Mouse (Mus musculus): ENCODE data around the gene Dctn5. TPM values are rescaled to one million over a fixed set of nuclear protein-coding genes. Genes with fewer than 3 reads are reported as not detected.
A peak's percentile ranks its signal among the peaks of the same experiment; 100 is the strongest.

The Dctn5 gene
- total and polyA plus RNA-seq, 3 experiments: 25.3 to 40.5 (median 26.1) TPM

DNA sequence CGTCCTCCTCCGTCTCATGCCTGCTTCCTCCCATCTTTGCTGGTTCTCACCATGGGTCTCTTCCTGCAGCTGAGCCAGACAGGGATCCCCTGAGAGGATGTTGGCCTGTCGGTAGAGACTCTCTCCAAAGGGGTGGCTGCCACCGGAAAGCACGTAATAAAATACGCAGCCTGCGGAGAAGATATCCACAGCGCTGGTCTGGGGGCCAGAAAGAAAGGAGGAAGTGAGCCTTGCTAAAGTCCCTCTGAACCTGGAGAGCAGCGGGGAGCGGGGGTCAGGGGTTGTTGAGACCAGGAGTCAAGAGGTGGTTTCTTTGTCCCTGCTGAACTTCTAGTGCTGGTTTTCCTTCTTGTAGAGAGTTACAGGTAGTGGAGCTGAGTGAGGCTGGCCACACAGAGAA is 38.8 kb downstream of the Dctn5 start:
- Histone ChIP-seq H3K27me3 (ENCODE audit: control insufficient read depth, insufficient read depth, low read length) (no peaks in the 10 kb centered on the region), H3K79me2 (replicated peaks; ENCODE audit: control insufficient read depth, insufficient read depth, low read length) (no peaks in the 10 kb centered on the region), H3K4me1 (ENCODE audit: control insufficient read depth, insufficient read depth, low read length) (no peaks in the 10 kb centered on the region), H3K4me3 (no peak overlapping the region), H3K27ac (no peak overlapping the region), H3K9ac (ENCODE audit: low read depth, low read length) (no peak overlapping the region), H3K36me3 (ENCODE audit: control insufficient read depth, insufficient read depth, low read length) (no peaks in the 10 kb centered on the region)
- DNase-seq: no peak
- TF ChIP-seq CTCF (IDR thresholded peaks at IDR 0.05) (no peak), POLR2A (IDR thresholded peaks at IDR 0.05; ENCODE audit: insufficient read depth, low read depth, low read length) (no peak), EP300 (IDR thresholded peaks at IDR 0.05; ENCODE audit: insufficient read depth, low read depth, low read length) (no peak)
- intact Hi-C loops (cut with DNase I): no loop called here
- WGBS: 57% methylated on average over 10 of the region's 10 CpGs

DNA sequence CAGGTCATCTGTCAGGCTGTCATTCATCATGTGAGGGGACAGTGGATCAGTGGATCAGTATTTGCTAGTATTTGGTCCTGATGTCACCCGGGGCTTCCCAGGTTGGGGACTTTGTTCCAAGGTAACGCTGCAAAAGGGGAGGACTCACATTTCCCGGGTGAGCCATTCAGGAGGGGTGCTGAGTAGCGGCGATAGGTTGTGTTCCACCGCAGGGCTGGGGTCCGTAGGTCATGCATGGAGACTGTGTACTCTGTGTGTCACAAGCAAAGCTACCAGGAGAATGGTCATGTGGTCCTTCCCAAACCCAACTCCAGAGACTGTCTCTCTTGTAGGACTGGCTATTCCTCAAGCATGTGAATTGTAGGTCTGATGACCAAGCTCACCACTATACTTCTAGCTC is 47.9 kb downstream of the Dctn5 start:
- no peaks in the 10 kb centered on the region for H3K36me3 ChIP-seq (ENCODE audit: control insufficient read depth, insufficient read depth, low read length)
- intact Hi-C loops (cut with DNase I): no loop called here
- H3K4me1 ChIP-seq (ENCODE audit: control insufficient read depth, insufficient read depth, low read length): no peaks in the 10 kb centered on the region
- no peak overlapping the region for H3K9ac ChIP-seq (ENCODE audit: low read depth, low read length)
- no peaks in the 10 kb centered on the region for H3K79me2 ChIP-seq (replicated peaks; ENCODE audit: control insufficient read depth, insufficient read depth, low read length)
- TF ChIP-seq POLR2A (IDR thresholded peaks at IDR 0.05; ENCODE audit: insufficient read depth, low read depth, low read length) (no peak), CTCF (IDR thresholded peaks at IDR 0.05) (no peak)
- H3K4me3 ChIP-seq: no peak overlapping the region
- 0 out of 2 replicates have a peak, but pooled peaks cover under 1% of the 10 kb centered on the region for H3K27me3 ChIP-seq (ENCODE audit: control insufficient read depth, insufficient read depth, low read length)
- DNase-seq: no peak
- WGBS: 88% methylated on average over 7 of the region's 7 CpGs
- H3K27ac ChIP-seq: no peak overlapping the region

GRCm38 (mm10) chr7:122184569-122184968 is 51.7 kb downstream of the Dctn5 start:
- H3K4me1 ChIP-seq (ENCODE audit: control insufficient read depth, insufficient read depth, low read length): no peaks in the 10 kb centered on the region
- H3K27ac ChIP-seq: no peak overlapping the region
- 57% methylated on average over 5 of the region's 5 CpGs for WGBS
- H3K36me3 ChIP-seq (ENCODE audit: control insufficient read depth, insufficient read depth, low read length): no peaks in the 10 kb centered on the region
- DNase-seq: no peak
- H3K4me3 ChIP-seq: no peak overlapping the region
- intact Hi-C loops (cut with DNase I): no loop called here
- H3K79me2 ChIP-seq (replicated peaks; ENCODE audit: control insufficient read depth, insufficient read depth, low read length): no peaks in the 10 kb centered on the region
- TF ChIP-seq EP300 (IDR thresholded peaks at IDR 0.05; ENCODE audit: insufficient read depth, low read depth, low read length) (no peak), POLR2A (IDR thresholded peaks at IDR 0.05; ENCODE audit: insufficient read depth, low read depth, low read length) (no peak), CTCF (IDR thresholded peaks at IDR 0.05) (no peak)
- H3K9ac ChIP-seq (ENCODE audit: low read depth, low read length): no peak overlapping the region
- H3K27me3 ChIP-seq (ENCODE audit: control insufficient read depth, insufficient read depth, low read length): peaks cover 2% of the 10 kb centered on the region; the same call in 1 of the 2 replicates

DNA sequence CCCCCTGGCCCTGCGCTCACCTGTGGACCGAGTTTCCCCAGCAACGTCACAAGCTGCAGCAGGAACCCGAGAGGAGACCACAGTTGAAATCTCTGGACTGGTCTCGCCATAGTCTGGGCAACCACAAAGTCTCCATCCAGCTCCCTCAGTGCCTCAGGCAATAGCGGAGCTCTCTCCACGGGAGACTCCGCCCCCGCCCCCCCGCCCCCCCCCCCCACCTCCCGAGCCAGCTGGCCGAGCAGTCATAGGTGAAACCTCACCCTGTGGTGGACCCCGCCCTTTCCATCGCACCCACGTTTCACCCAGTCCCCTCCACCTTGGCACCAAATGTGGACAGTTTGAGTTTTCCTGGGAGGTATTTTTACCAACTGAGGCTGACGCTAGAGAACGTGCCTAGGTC is 53.2 kb downstream of the Dctn5 start, which contains the start of gene Ern2:
Ern2 (minus strand) TSS at position 165 of the 400 bp plus-strand sequence.
- H3K4me1 ChIP-seq (ENCODE audit: control insufficient read depth, insufficient read depth, low read length): no peaks in the 10 kb centered on the region
- no peak for DNase-seq
- WGBS: 17% methylated on average over 15 of the region's 17 CpGs
- TF ChIP-seq EP300 (IDR thresholded peaks at IDR 0.05; ENCODE audit: insufficient read depth, low read depth, low read length): no peak
- TF ChIP-seq CTCF (IDR thresholded peaks at IDR 0.05): no peak
- no peak within 1 kb of the TSS for H3K27ac ChIP-seq
- intact Hi-C loops (cut with DNase I): no loop called here
- H3K4me3 ChIP-seq: no peak within 1 kb of the TSS
- H3K79me2 ChIP-seq (replicated peaks; ENCODE audit: control insufficient read depth, insufficient read depth, low read length): no peaks in the 10 kb centered on the region
- H3K9ac ChIP-seq (ENCODE audit: low read depth, low read length): no peak within 1 kb of the TSS
- H3K27me3 ChIP-seq (ENCODE audit: control insufficient read depth, insufficient read depth, low read length): peaks cover 2% of the 10 kb centered on the region; the same call in 1 of the 2 replicates
- no peaks in the 10 kb centered on the region for H3K36me3 ChIP-seq (ENCODE audit: control insufficient read depth, insufficient read depth, low read length)

DNA sequence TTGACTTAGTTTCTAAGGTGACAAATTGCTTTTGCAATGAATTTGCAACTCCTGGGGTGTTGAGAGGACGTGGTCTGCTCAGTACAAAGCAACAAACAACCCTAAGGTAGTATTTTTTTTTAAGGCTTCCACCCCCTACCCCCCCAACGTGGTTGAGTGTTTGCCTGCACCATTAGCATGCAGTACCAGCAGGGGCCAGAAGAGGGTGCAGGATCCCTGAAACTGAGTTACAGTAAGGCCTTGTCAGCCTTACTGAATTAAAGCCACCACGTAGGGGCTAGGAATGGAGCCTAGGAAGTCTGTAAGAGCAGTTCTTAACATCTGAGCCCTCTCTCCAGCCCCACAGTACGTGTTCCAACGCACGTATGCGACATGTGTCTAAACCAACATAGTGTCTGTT is 56.6 kb downstream of the Dctn5 start:
- Histone ChIP-seq H3K9ac (ENCODE audit: low read depth, low read length) (no peak overlapping the region), H3K27me3 (ENCODE audit: control insufficient read depth, insufficient read depth, low read length) (peaks cover 2% of the 10 kb centered on the region; the same call in 1 of the 2 replicates), H3K4me3 (no peak overlapping the region), H3K27ac (no peak overlapping the region), H3K36me3 (ENCODE audit: control insufficient read depth, insufficient read depth, low read length) (no peaks in the 10 kb centered on the region), H3K79me2 (replicated peaks; ENCODE audit: control insufficient read depth, insufficient read depth, low read length) (no peaks in the 10 kb centered on the region), H3K4me1 (ENCODE audit: control insufficient read depth, insufficient read depth, low read length) (no peaks in the 10 kb centered on the region)
- peak in 1 of 2 experiments; percentile 40 for DNase-seq
- WGBS: 39% methylated on average over 7 of the region's 7 CpGs
- intact Hi-C loops (cut with DNase I): no loop called here
- TF ChIP-seq POLR2A (IDR thresholded peaks at IDR 0.05; ENCODE audit: insufficient read depth, low read depth, low read length) (no peak), CTCF (IDR thresholded peaks at IDR 0.05) (peak; percentile 71), EP300 (IDR thresholded peaks at IDR 0.05; ENCODE audit: insufficient read depth, low read depth, low read length) (no peak)

GRCm38 (mm10) chr7:122191097-122191496 is 58.3 kb downstream of the Dctn5 start:
- no peak overlapping the region for H3K4me3 ChIP-seq
- 67% methylated on average over 10 of the region's 10 CpGs for WGBS
- intact Hi-C loops (cut with DNase I): no loop called here
- H3K4me1 ChIP-seq (ENCODE audit: control insufficient read depth, insufficient read depth, low read length): no peaks in the 10 kb centered on the region
- TF ChIP-seq EP300 (IDR thresholded peaks at IDR 0.05; ENCODE audit: insufficient read depth, low read depth, low read length): no peak
- TF ChIP-seq CTCF (IDR thresholded peaks at IDR 0.05): no peak
- no peak for TF ChIP-seq POLR2A (IDR thresholded peaks at IDR 0.05; ENCODE audit: insufficient read depth, low read depth, low read length)
- no peaks in the 10 kb centered on the region for H3K36me3 ChIP-seq (ENCODE audit: control insufficient read depth, insufficient read depth, low read length)
- H3K9ac ChIP-seq (ENCODE audit: low read depth, low read length): no peak overlapping the region
- H3K27me3 ChIP-seq (ENCODE audit: control insufficient read depth, insufficient read depth, low read length): no peaks in the 10 kb centered on the region
- no peak for DNase-seq
- no peak overlapping the region for H3K27ac ChIP-seq
- no peaks in the 10 kb centered on the region for H3K79me2 ChIP-seq (replicated peaks; ENCODE audit: control insufficient read depth, insufficient read depth, low read length)

Measured in heart, adult 2 months (tissue).